Mouse (Mus musculus) limb, embryonic 11.5 days (tissue): Measurements from ENCODE around the gene Nmt2. TPM values are rescaled to one million over a fixed set of nuclear protein-coding genes. Genes with fewer than 3 reads are reported as not detected.

Source experiments
- ATAC-seq: fragments of 200-750 bp; cut with Nextera tagmentation; 2 replicates; pipeline ENCODE4 v1.8.0; 2017; ENCODE audit warnings: low read depth; ENCODE audit not compliant: insufficient number of reproducible peaks, low FRiP score, low TSS enrichment
- DNase-seq: peaks from one replicate; pipeline ENCODE4 v3.0.0-alpha.2; 2015; ENCODE audit warnings: low spot score
- H3K27ac ChIP-seq: fragments of 300-500 bp; sonication (generic); replicated peaks from 2 replicates; pipeline ENCODE4 v1.5.1; 2014; ENCODE audit warnings: low read depth, mild to moderate bottlenecking, low read length
- H3K27me3 ChIP-seq: fragments of 300-500 bp; sonication (generic); 2 replicates; pipeline ENCODE4 v1.6.1; 2014; ENCODE audit warnings: mild to moderate bottlenecking, low read length, mixed read lengths; ENCODE audit not compliant: control insufficient read depth, insufficient read depth
- H3K36me3 ChIP-seq: fragments of 300-500 bp; sonication (generic); 2 replicates; pipeline ENCODE4 v1.6.1; 2014; ENCODE audit warnings: mild to moderate bottlenecking, low read length, moderate library complexity, mixed read lengths; ENCODE audit not compliant: control insufficient read depth, insufficient read depth
- H3K4me1 ChIP-seq: fragments of 300-500 bp; sonication (generic); 2 replicates; pipeline ENCODE4 v1.6.1; 2014; ENCODE audit warnings: low read length, mixed read lengths; ENCODE audit not compliant: control insufficient read depth, insufficient read depth
- H3K4me2 ChIP-seq: fragments of 300-500 bp; sonication (generic); 2 replicates; pipeline ENCODE4 v1.6.1; 2014; ENCODE audit warnings: low read depth, mild to moderate bottlenecking, moderate library complexity; ENCODE audit not compliant: severe bottlenecking
- H3K4me3 ChIP-seq: fragments of 300-500 bp; sonication (generic); 2 replicates; pipeline ENCODE4 v1.5.1; 2014; ENCODE audit warnings: low read depth, low read length
- H3K9ac ChIP-seq: fragments of 300-500 bp; sonication (generic); 2 replicates; pipeline ENCODE4 v1.6.1; 2014; ENCODE audit warnings: mild to moderate bottlenecking, low read length
- H3K9me3 ChIP-seq: fragments of 300-500 bp; sonication (generic); 2 replicates; pipeline ENCODE4 v1.6.1; 2016; ENCODE audit warnings: low read length; ENCODE audit not compliant: control insufficient read depth
- WGBS: fragments of 180-500 bp; shearing (Covaris S2); extraction: QIAGEN DNeasy Blood & Tissue Kit; methylation state at CpG from one replicate; pipeline ENCODE4 v1.1.7; 2014; 5-methylcytosine and 5-hydroxymethylcytosine counted together
- polyA plus RNA-seq: library from polyadenylated mRNA; unstranded; fragments of >200 nt; fragmentation: Nextera tagmentation; extraction: Ambion mirVana; gene quantifications from 2 replicates; pipeline ENCODE4 v1.2.1, GENCODE M21; 2014

The Nmt2 gene
- polyA plus RNA-seq, 1 experiment from 2014 or later = 35.1 TPM

DNA sequence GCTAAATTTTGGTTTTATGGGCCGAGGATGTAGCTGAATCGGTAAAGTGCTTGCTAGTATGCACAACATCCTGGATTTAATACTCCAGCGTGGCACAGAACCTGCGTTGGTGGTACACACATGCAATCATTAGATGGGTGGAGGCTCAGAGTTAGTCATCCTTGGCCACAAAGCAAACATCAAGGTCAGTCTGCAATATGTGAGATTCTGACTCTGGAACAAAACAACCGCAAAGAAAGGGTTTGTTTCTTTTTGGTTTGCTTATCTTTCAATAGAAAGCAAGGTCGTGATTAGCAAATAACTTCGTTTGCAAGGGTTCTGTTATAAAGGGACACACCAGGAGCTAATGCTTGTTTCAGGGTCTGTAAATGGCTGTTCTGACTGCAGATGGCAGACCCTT, 6.5 kb upstream of the Nmt2 start:
- Histone ChIP-seq H3K4me2 (no peak overlapping the region), H3K27ac (no peak overlapping the region), H3K36me3 (no peaks in the 10 kb centered on the region), H3K27me3 (no peaks in the 10 kb centered on the region), H3K4me3 (no peak overlapping the region), H3K4me1 (no peaks in the 10 kb centered on the region), H3K9ac (no peak overlapping the region), H3K9me3 (no peaks in the 10 kb centered on the region; the same call in 1 of the 2 replicates)
- DNase-seq (no peak), ATAC-seq (no peak)
- WGBS = 85% methylated on average over 7 of the region's 7 CpGs

DNA sequence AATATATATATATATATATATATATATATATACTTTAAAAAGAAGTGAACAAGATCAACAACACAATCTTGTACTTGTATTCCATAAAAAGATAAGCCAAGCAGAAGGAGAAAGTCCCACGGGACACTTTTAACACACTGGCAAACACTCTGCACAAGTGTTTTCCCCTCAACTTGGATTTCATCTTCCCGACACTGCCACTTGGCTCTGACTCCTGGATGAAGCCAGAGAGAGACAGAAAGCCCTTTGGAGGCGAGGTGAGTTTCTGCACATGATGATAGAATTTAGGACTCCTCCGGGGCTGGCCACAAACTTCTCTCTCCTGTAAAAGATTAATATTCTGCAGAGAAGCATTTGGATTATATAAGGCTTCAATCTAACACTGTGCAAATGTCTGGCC, 2.7 kb upstream of the Nmt2 start:
- ATAC-seq (no peak), DNase-seq (no peak)
- no peaks in the 10 kb centered on the region for H3K27me3 ChIP-seq
- no peaks in the 10 kb centered on the region for H3K36me3 ChIP-seq
- no peak overlapping the region for H3K27ac ChIP-seq
- WGBS = 87% methylated on average over 4 of the region's 4 CpGs
- H3K4me3 ChIP-seq = no peak overlapping the region
- H3K9ac ChIP-seq = no peak overlapping the region
- peaks cover 4% of the 10 kb centered on the region; the same call in 1 of the 2 replicates for H3K4me1 ChIP-seq
- H3K9me3 ChIP-seq = no peaks in the 10 kb centered on the region
- H3K4me2 ChIP-seq = no peak overlapping the region

- Histone ChIP-seq H3K27me3 (no peaks in the 10 kb centered on the region), H3K4me3 (peak overlapping the region; percentile 81), H3K4me1 (peaks cover 4% of the 10 kb centered on the region; the same call in 1 of the 2 replicates), H3K9me3 (no peaks in the 10 kb centered on the region), H3K36me3 (no peaks in the 10 kb centered on the region), H3K9ac (peak overlapping the region; percentile 46; the same call in 1 of the 2 replicates), H3K4me2 (peak overlapping the region; percentile 43), H3K27ac (peak overlapping the region; percentile 50; the same call in 1 of the 2 replicates)
- WGBS = 10% methylated on average over 12 of the region's 12 CpGs
- DNase-seq (peak; percentile 50), ATAC-seq (no peak)
Observed at GRCm38 (mm10) chr2:3282866-3283601, 978 bp upstream of the Nmt2 start.

GRCm38 (mm10) chr2:3284473-3285180, 615 bp downstream of the Nmt2 start:
- DNase-seq (peak; percentile 71), ATAC-seq (peak; percentile 1)
- no peaks in the 10 kb centered on the region for H3K36me3 ChIP-seq
- peaks cover 4% of the 10 kb centered on the region; the same call in 1 of the 2 replicates for H3K4me1 ChIP-seq
- peak overlapping the region; percentile 71 for H3K9ac ChIP-seq
- WGBS = 0% methylated on average over 51 of the region's 60 CpGs
- peak overlapping the region; percentile 57 for H3K4me2 ChIP-seq
- no peak overlapping the region; the same call in 1 of the 2 replicates for H3K27ac ChIP-seq
- H3K27me3 ChIP-seq = no peaks in the 10 kb centered on the region
- no peaks in the 10 kb centered on the region for H3K9me3 ChIP-seq
- peak overlapping the region; percentile 81 for H3K4me3 ChIP-seq

DNA sequence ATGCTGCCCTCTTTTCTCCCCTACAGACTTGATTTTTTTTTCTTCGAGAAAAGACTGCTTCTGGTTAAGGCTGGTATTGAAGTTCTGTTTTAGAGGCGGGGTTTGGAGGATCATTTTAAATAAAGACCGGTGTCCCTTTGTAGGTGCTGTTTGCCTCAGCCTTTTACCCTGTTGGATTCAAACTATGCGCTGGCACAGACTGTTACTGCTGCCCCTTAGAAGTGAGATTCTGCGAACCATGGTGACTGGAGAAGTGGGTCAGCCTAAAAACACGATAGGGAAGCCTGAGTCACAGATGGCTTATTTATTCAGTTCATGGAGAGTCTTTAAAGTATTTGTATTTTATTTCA, 1.1 kb downstream of the Nmt2 start:
- 5% methylated on average over 6 of the region's 6 CpGs for WGBS
- H3K27ac ChIP-seq = no peak overlapping the region
- DNase-seq = no peak

GRCm38 (mm10) chr2:3285709-3286108, 1.7 kb downstream of the Nmt2 start:
- Histone ChIP-seq H3K27me3 (no peaks in the 10 kb centered on the region), H3K4me3 (no peak overlapping the region; the same call in 1 of the 2 replicates), H3K9ac (no peak overlapping the region), H3K27ac (no peak overlapping the region), H3K36me3 (no peaks in the 10 kb centered on the region), H3K4me1 (peaks cover 4% of the 10 kb centered on the region; the same call in 1 of the 2 replicates), H3K9me3 (no peaks in the 10 kb centered on the region), H3K4me2 (no peak overlapping the region)
- no peak for DNase-seq
- no peak for ATAC-seq
- 79% methylated on average over 3 of the region's 3 CpGs for WGBS

More for the DNA sequence above, 1.1 kb downstream of the Nmt2 start:
- H3K9me3 ChIP-seq = no peaks in the 10 kb centered on the region
- H3K27me3 ChIP-seq = no peaks in the 10 kb centered on the region
- H3K9ac ChIP-seq = peak overlapping the region; percentile 71
- H3K36me3 ChIP-seq = no peaks in the 10 kb centered on the region
- peak overlapping the region; percentile 57 for H3K4me2 ChIP-seq
- ATAC-seq = no peak
- peaks cover 4% of the 10 kb centered on the region; the same call in 1 of the 2 replicates for H3K4me1 ChIP-seq
- H3K4me3 ChIP-seq = peak overlapping the region; percentile 81

- Histone ChIP-seq H3K4me2 (no peak overlapping the region), H3K9ac (no peak overlapping the region), H3K4me1 (peaks cover 4% of the 10 kb centered on the region; the same call in 1 of the 2 replicates), H3K27me3 (no peaks in the 10 kb centered on the region), H3K4me3 (no peak overlapping the region), H3K9me3 (no peaks in the 10 kb centered on the region), H3K27ac (no peak overlapping the region), H3K36me3 (no peaks in the 10 kb centered on the region)
- WGBS = 86% methylated on average over 2 of the region's 2 CpGs
- ATAC-seq (no peak), DNase-seq (no peak)
Observed at GRCm38 (mm10) chr2:3286243-3286642, 2.2 kb downstream of the Nmt2 start.

DNA sequence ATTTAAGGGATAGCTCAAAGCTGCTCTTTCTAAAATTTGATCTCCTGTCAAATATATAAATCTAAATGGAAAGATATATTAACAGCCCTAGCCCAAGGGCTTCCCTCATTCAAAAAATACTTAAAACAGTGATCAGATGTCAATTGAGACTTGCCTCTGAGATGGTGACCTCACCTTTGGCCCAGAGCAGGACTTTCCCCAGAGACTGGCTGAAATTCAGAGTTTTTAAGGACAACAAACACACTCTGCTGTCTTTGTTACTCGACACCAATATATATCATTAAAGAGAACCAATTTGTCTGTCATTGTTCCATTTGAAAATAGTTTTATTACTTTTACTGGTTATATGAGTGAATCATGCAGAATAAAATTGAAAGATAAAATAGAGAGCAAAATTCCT, 5.6 kb downstream of the Nmt2 start:
- Histone ChIP-seq H3K4me1 (peaks cover 4% of the 10 kb centered on the region; the same call in 1 of the 2 replicates), H3K4me2 (no peak overlapping the region), H3K27me3 (no peaks in the 10 kb centered on the region), H3K9me3 (no peaks in the 10 kb centered on the region), H3K36me3 (no peaks in the 10 kb centered on the region), H3K27ac (no peak overlapping the region), H3K9ac (no peak overlapping the region), H3K4me3 (no peak overlapping the region)
- WGBS = 88% methylated on average over 1 of the region's 1 CpGs
- DNase-seq = no peak
- ATAC-seq = no peak
